Mouse (Mus musculus): ENCODE data around the gene Rhbdl1.
"Not testable (repeated sequence)": the region's sequence is repeated elsewhere in the genome, so short reads cannot be mapped to it uniquely, and the experiment has no call there.

Rhbdl1 gene

DNA sequence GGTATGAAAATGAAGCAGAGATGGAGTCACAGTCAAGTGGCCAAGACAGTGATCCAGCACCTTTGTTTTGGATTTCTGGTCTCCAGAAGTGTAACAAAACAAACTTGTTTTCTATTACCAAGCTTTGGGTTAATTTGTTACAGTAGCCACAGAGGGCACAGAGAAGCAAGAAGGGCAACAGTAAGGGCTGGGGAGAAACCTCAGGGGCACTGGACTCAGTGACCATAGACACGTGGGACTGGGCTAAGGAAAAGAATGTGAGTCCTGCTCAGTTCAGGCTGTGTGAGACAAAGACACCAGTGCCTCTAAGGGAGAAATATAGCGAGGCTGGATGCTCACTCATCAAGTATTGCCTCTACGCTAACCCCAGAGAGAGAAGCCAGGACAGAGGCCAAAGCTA, 35.6 kb upstream of the Rhbdl1 start:
- in situ Hi-C loops (cut with MseI, MboI), result no loop called here

DNA sequence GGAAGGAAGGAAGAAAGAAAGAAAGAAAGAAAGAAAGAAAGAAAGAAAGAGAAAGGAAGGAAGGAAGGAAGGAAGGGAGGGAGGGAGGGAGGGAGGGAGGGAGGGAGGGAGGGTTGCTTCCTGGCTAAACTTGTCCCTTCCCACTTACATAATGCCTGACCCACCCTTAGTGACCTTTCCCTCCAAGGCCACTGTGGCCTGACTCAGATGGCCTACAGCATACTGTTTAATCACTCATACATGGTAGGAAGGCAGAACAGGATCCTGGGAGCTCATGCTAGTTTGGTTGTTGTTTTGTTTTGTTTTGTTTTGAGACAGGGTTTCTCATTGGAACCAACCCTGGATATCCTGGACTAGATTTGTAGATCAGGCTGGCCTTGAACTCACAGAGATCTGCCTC, 34.5 kb upstream of the Rhbdl1 start:
- in situ Hi-C loops (cut with MseI, MboI), result not testable (repeated sequence)

DNA sequence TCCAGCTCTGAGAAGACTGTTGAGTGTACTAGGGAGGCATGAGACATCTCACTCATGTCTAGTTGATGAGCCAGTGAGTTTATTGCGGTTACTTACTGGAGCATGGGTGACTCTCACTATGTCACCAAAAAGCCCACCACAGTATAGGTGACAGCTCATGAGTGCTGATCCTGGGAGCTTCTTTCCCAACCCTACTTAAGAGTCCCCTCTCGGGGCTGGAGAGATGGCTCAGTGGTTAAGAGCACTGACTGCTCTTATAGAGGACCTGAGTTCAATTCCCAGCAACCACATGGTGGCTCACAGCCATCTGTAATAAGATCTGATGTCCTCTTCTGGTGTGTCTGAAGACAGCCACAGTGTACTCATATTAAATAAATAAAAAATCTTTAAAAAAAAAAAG, 32.9 kb upstream of the Rhbdl1 start:
- in situ Hi-C loops (cut with MseI, MboI), result no loop called here

DNA sequence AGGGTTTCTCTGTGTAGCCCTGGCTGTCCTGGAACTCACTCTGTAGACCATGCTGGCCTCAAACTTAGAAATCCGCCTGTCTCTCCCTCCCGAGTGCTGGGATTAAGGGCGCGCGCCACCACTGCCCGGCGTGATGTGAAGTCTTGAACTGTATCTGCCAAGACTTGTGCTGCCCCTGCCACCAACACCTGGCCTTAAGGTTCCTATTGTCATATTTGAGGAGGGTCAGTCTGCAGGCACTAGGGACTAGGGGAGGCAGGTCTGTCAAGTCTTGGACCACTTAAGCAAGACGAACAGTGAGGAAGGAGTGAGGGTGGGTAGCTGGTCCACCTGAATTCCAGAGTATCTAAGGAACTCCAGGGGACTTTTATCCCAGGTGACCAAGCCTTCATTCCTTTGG, 32.4 kb upstream of the Rhbdl1 start:
- in situ Hi-C loops (cut with MseI, MboI), result no loop called here

DNA sequence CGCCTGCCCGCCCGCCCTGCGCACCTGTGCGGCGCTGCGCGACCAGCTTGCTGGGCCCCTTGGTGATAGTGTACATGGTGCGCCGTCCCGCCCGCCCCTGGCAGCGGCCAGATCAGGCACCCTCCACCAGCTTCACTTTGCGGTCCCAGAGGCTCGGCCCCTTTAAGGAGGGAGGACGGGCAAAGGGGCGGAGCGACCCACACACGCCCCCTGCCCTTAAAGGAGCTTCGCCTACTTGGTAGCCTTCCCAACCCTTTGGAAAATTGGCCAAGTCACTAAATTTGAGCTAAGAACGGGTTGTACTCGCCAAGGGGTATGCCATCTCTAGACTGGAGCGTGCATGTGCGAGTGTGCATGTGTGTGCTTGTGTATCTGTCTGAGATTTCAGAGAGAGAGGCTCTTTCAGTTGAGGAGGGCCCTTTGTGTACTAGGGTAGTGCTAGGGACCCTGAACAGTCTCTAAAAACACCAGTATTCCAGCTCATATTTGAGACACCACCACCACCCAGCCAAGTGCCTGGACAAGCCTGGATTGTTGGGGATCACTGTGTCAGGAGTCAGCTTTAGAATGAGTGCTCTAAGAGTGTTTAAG, 31.6 kb upstream of the Rhbdl1 start, which contains the start of gene Mcrip2:
Mcrip2 (minus strand) TSS at position 164 of the 591 bp plus-strand sequence.
- in situ Hi-C loops (cut with MseI, MboI), result no loop called here

DNA sequence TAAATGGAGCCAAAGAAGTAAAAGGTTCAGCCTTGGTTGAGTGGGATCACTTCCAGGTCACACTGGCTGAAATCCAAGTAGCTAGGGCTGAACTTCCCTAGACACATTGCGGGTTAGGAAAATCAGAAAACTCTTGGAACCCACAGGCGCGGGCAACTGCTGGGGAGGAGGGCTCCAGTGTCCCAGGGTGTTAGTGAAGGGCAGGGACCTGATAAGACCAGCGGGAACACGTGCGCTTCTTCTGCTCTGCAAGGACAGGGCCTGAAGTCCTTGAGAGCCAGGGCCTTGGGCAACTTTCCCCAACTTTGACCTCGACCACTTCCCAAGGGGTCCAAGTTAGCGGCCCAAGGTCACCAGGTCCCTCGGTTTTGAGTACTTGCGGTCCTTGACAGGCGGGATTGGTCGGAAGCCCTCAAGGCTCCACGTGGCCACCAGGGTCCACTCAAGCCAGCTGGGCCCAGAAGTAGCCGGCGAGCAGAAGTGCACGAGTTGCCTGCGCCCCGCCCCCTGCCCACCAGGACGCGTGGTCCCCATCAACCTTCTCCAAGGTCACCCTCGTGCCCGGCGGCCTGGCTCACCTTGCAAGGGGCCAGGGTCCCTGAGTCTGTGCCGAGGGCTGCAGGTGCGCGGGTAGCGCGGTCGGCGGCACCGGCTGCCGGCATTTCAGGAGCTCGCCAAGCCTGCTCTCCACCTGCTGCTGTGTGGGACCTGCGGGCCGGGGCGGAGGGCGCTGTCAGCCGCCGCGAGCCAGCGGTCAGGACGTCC, 30.9 kb upstream of the Rhbdl1 start:
- in situ Hi-C loops (cut with MseI, MboI), result no loop called here

DNA sequence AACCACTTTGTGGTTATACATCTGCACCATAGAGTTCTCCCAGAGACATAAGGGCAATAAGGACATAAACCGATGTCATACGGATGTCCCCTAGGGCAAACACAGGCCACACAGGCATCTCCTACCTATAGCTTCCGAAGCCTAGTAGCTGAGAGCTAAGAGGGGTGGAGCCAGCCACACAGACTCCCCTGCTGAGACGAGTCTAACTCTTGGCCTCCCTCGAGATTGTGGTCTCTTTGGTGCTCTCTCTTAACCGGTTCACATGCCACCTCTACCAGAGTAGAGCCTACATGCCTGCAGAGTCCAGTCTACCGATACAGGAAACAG, 30.4 kb upstream of the Rhbdl1 start:
- in situ Hi-C loops (cut with MseI, MboI), result no loop called here

DNA sequence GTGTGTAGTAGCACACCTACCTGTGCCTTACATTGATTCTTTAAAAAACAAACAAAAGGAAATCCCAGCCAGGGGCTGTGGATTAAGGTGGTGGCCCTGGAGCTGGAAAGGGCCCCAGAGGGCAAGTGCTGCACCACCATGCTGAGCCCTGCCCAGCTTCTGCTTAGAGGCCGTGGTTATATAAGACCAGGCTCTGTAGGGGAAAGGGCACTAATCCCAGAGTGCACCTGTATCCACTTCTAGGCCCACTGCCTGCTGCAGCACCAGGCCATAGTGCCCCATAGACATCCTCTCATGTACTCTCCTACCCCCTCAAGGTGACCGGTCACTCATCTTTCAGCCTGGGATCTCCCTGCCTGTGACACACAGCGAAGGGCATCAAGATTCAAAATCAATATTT, 29.1 kb upstream of the Rhbdl1 start:
- in situ Hi-C loops (cut with MseI, MboI), result no loop called here

DNA sequence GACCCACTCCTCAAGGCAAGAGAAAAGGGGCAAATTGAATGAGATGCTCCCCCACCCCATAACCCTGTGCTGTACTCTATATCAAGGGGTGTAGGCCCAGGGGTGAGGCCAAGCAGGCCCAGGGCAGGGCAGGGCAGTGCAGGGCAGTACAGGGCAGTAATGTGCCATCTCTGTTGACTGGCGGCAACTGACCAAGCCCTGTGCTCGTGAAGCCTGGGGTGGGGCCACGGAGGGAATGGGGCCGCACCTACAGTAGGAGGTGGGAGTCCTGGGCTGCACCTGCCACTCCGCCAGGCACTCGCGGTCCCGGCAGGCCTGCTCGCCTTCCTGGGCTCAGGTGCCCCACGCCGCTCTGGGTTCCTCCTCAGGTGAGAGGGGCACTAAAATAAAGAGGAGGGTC, 28.2 kb upstream of the Rhbdl1 start:
- in situ Hi-C loops (cut with MseI, MboI), result no loop called here

DNA sequence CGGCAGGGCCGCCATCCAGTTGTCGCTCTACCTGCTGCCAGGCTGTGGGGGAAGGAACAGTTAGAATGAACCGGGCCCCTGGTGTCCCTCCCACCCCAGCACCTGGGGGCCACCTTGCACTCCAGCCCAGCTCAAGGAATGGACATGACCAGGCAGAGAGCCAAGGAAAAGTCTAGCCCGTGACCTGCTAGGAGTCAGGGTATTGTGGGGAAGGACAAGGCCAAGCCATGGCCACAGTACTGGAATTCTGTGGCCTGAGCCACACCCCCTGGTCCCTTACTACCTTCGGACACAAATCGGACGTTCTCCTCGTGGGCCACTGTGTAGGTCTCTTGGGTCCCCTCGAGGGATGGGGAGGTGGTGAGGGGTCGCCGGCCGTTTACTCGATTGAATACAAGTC, 27.2 kb upstream of the Rhbdl1 start:
- in situ Hi-C loops (cut with MseI, MboI), result no loop called here

DNA sequence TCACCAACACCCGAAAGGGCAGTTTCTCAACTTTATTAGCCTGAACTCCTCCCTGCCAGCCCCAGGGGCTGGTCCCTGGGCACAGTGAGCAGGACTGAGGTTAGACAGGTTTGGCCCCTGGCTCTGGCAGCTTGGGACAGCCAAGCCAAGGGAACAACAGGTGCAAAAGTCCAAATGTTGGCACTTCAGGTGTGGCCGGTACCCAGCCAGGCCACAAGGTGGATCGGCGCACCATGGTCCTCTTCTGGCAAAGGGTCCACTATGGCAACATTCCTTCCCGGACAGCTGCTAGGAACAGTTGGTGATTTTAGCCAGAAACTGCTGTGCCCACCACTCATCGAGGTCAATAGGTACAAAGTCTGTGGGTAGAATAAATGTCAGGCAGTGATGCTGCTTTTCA, 26.6 kb upstream of the Rhbdl1 start:
- in situ Hi-C loops (cut with MseI, MboI), result no loop called here

DNA sequence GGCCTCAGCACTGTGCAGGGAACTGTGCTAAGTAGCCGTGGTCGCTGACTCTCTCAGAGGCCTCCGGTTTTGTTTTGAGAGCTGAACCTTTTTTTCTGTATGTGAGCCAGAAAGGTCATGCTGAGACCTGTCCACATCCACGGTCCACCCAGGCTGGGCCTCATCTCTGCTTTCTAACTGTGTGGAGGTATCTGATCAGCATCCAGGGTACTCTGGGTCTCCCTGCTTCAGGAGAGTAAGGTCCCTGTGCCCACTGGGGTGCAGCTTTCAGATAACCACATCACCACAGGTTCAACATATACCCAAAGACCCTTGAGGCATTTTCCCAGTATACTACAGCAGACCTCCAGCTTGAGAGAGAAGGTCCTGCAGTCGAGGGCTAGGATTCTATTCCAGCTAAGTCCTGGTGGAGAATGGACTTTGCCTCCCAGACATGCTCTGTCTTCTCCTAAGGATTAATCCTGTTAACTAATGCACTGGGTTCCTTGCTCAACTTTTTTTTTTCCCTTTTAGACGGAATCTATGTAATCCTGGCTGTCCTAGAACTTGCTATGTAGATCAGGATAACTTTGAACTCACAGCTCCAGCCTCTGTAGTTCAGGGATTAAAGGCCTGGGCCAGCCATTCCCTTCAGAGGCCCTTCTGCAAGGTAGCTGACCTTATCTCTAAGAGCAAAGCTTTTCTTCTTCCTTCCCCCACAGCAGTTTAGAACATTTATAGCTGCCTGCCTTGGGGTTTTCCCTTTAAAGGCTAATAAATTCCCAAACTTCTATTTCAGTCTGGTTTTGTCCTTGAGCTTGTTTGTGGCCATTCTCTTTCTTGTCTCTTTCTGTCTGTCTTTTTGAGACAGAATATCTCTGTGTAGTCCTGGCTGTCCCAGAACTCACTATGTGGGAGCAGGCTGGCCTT, 24.9 kb upstream of the Rhbdl1 start:
- in situ Hi-C loops (cut with MseI, MboI), result no loop called here

DNA sequence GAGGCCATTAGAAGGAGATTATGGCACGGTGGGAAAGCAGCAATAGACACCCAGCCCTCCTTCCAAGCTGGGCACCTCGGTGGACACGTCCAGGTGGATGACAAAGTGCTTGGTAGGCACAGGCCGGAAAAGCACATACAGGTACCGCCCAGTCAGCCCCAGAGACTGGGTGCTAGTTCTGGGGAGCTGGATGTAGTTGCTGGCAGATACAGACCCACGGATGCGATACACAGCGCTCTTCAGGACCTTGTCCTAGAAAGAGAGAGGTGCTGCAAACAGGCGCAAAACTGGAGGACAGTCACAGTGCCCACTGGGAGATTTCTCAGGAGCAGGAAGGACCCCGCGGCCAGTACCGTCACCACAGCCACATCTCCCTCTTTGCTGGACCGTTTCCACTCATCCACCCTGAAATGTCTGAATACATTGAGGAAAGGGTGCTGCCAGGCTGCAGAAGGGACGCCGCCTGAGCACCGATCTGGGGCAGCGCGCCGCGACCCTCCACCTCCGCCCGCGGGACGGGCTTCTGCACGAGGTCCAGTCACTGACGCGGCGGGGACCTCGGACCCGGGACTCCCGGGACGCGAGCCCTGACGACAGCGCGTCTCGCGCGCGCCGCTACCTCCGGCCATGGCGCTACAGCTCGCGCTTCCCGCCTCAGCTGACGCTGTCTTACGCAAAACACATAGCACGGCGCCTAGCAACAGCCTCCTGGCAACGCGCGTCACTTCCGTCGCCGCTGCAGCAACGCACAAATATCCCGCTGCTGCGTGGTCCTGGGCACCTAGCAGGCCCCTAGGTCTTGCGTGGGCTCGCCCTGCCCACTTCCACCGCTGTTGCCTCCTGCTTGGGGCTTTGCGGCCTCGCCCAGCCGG, 24.0 kb upstream of the Rhbdl1 start, which contains the start of gene Wdr90:
Wdr90 (minus strand) TSS at position 670 of the 872 bp plus-strand sequence.
- in situ Hi-C loops (cut with MseI, MboI), result no loop called here

DNA sequence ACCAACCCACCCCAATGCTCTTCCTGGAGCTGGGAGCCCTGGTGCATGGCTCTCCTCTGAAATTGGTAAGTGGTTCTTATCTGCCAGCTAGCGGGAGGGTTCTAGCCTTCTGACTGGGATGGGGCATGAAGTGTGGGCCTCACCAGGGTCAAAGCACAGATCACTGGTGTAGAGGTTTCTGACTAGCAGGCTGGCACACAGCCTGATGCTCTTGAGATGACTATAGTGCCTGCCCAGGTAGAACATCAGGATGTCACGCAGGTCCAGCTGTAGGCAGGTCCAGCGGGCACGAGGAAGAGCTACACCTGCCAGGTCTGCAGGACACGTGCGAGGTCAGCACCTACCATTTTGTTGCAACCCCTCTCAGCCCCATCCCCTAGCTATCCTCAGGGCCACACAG, 23.1 kb upstream of the Rhbdl1 start:
- in situ Hi-C loops (cut with MseI, MboI), result no loop called here

DNA sequence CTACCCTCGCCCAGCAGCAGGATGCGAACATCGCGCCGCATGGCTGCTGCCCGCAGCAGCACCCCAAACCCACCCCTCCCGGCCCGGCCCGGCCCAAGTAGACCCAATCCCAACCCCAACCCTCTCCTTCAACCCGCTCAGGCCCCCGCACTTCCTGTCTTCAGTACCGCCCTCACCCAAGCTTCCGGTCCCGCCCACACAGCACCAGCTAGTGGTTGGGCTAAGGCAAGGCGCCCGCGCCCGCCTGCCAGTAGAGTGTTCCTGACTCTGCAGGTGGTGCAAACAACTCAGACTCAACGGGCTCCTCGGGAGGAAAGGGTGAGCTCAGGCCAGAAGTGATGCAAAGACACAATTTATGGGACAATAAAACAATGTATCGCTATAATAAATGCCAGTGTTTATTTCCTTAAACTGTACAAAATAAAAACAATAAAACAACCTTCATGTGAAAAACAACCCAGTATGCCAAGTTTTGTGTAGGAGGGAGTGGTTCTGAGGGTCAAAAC, 7.4 kb upstream of the Rhbdl1 start, which contains the start of gene Rhot2:
Rhot2 (minus strand) TSS at position 456 of the 506 bp plus-strand sequence.
- in situ Hi-C loops (cut with MseI, MboI), result no loop called here

DNA sequence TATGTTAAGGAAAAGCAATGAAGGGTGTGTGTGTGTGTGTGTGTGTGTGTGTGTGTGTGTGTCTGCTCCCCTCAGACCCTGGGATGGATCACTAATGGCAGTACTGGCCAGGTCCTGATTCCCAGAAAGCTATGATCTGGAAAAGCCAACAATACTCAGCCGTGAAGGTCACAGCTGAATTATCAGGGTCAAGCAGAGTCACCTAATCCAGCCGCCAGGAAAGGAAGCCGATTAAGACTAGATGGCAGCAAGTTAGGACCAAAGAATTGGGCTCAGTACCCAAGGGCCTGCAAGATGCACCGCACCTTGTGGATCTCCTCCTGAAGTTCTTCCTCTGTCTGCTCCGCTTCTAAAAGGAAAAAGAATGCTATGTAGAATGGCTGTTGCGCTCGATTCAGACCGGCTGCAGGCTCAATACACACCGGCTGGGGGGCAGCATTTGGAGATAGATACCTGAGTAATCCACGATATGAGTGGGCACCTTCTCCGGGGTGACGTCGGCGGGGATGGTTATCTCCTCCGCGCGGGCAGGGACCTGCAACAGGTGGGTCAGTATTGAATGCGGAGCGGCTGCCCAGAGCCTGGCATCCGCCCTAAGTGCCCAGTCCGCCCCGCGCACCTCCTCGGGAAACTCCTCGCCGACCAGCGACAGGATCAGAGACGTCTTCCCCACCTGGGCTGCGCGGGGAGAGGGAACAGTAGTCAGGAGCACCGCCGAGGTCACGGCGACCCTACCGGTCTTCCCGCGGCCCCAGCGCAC, 6.7 kb upstream of the Rhbdl1 start:
- in situ Hi-C loops (cut with MseI, MboI), result no loop called here

DNA sequence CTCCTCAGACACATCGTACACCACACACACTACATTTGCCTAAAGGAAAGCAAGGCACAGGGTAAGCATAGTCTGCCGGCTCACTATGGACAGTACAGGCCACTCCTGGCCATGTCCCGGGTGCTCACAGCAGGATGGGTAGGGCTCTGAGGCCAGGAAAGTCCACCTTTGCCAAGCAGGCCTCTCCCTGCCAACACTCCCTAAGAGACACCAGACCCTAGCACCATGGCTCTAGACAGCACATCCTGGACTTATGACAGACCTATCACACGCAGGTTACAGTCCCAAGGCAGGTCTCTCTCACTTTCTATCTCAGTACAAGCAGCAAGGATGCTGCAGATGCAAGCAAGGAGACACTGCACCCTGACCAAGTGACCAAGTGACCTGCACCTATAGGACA, 6.0 kb upstream of the Rhbdl1 start:
- in situ Hi-C loops (cut with MseI, MboI), result no loop called here

DNA sequence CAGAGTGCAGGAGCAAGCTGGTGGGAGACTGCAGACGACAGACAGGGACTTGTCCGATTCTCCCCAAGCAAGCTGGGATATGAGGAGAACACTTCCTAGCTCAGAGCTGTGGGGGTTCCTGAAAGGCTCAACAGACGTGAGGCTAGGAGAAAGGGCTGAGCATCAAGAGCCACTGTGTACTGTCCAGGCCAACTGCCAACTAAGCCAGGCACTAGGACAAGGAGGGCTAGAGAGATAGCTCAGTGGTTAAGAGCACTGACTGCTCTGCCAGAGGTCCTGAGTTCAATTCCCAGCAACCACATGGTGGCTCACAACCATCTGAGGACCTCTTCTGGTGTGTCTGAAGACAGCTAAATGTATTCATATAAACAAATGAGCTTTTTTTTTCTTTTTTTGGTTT, 5.4 kb upstream of the Rhbdl1 start:
- in situ Hi-C loops (cut with MseI, MboI), result no loop called here

DNA sequence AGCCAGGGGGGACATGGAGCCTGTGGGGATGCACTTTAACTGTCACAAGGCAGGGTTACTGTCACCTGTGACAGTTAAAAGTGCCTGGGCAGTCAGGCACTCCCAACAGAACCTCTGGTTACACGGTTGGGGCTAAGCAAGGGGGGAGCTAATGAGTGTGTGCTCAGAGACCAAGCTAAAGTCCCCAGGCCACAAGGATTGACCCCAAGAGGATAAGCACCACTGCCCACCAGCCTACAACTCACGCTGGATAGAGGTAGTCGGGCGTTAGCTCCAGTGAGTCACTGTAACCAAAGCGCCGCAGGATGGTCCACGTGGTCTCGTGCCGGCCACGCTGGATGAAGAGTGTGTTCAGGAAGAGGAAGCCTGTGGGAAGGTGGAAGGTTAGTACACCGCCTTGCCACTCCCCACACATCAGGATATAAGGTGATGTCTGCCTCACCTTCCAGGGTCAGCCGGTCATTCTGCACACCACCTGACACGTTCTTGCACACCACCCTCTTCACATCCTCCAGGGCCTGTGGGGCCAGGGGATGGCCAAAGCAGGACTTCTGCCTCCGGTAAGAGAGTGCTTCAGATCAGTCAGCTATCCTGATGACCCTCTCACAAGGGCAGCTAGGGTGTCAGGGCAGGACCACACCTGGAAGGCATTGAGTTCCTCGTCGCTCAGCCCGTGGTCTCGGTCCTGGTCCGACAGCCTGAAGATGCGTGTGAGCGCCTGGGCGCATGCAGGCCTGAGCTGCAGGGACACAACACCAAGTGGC, 4.2 kb upstream of the Rhbdl1 start, which contains the start of gene Gm20683:
Gm20683 (minus strand) TSS at position 647 of the 764 bp plus-strand sequence.
- in situ Hi-C loops (cut with MseI, MboI), result no loop called here

DNA sequence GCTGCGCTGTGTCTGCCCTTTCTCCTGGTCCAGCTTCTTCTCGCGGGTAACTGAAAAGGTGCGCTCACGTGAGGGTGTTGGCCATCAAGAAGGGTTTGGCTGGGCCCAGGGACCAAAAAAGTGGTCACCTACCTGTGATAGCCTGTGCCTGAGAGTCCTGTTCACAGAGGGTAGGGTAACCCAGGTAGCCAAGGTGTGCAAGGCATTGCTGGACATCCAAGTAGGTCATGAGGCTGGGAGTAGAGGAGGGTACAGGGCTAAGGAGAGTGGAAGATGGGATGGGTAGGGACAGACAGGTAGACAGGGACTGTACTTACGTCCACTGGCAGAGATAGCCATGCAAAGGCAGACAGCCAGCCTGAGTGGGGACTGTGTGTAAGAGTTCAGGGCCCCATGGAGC, 3.4 kb upstream of the Rhbdl1 start:
- in situ Hi-C loops (cut with MseI, MboI), result no loop called here
